Mouse (Mus musculus) liver, postnatal 0 days (tissue): Measurements from ENCODE around the gene Pnma1. TPM values are rescaled to one million over a fixed set of nuclear protein-coding genes. Genes with fewer than 3 reads are reported as not detected.

ENCODE experiments used
- ATAC-seq: fragments of 200-750 bp; cut with Nextera tagmentation; 2 replicates; pipeline ENCODE4 v1.8.0; 2017; ENCODE audit warnings: mild to moderate bottlenecking, moderate library complexity
- DNase-seq: peaks from one replicate; pipeline ENCODE4 v3.0.0-alpha.2; 2016
- H3K27ac ChIP-seq: fragments of 300-500 bp; sonication (generic); 2 replicates; pipeline ENCODE4 v1.5.1; 2014; ENCODE audit warnings: antibody characterized with exemption, moderate library complexity, mild to moderate bottlenecking, low read depth
- H3K27me3 ChIP-seq: fragments of 300-500 bp; sonication (generic); 2 replicates; pipeline ENCODE4 v1.6.1; 2014; ENCODE audit warnings: low read length, control low read depth, mixed read lengths; ENCODE audit not compliant: insufficient read depth
- H3K36me3 ChIP-seq: fragments of 300-500 bp; sonication (generic); replicated peaks from 2 replicates; pipeline ENCODE4 v1.6.1; 2014; ENCODE audit warnings: mild to moderate bottlenecking, control low read depth, low read length, moderate library complexity, mixed read lengths; ENCODE audit not compliant: insufficient read depth
- H3K4me1 ChIP-seq: fragments of 300-500 bp; sonication (generic); 2 replicates; pipeline ENCODE4 v1.6.1; 2014; ENCODE audit warnings: antibody characterized with exemption, mild to moderate bottlenecking, control low read depth; ENCODE audit not compliant: insufficient read depth
- H3K4me2 ChIP-seq: fragments of 300-500 bp; sonication (generic); 2 replicates; pipeline ENCODE4 v1.6.1; 2014; ENCODE audit warnings: low read depth, mild to moderate bottlenecking, low read length, moderate library complexity, mixed read lengths
- H3K4me3 ChIP-seq: fragments of 300-500 bp; sonication (generic); 2 replicates; pipeline ENCODE4 v1.5.1; 2014; ENCODE audit warnings: low read depth, low read length
- H3K9ac ChIP-seq: fragments of 300-500 bp; sonication (generic); replicated peaks from 2 replicates; pipeline ENCODE4 v1.6.1; 2014; ENCODE audit warnings: mild to moderate bottlenecking, moderate library complexity
- H3K9me3 ChIP-seq: fragments of 300-500 bp; sonication (generic); 2 replicates; pipeline ENCODE4 v1.6.1; 2016; ENCODE audit warnings: mild to moderate bottlenecking, control low read depth, low read length, mixed read lengths
- CTCF ChIP-seq: sonication (generic); IDR thresholded peaks from 2 replicates; pipeline ENCODE4 v1.5.1; 2016; ENCODE audit warnings: antibody characterized with exemption, low read depth
- EP300 ChIP-seq: IDR thresholded peaks from 2 replicates; pipeline ENCODE4 v1.6.1; 2016; ENCODE audit warnings: antibody characterized with exemption, low read depth, mild to moderate bottlenecking
- WGBS: fragments of 180-500 bp; shearing (Covaris S2); extraction: QIAGEN DNeasy Blood & Tissue Kit; methylation state at CpG from one replicate; pipeline ENCODE4 v1.1.7; 2014; ENCODE audit not compliant: insufficient replicate concordance; 5-methylcytosine and 5-hydroxymethylcytosine counted together
- polyA plus RNA-seq: library from polyadenylated mRNA; unstranded; fragments of >200 nt; fragmentation: Nextera tagmentation; extraction: Ambion mirVana; gene quantifications from 2 replicates; pipeline ENCODE4 v1.2.1, GENCODE M21; 2015

Pnma1 gene
- polyA plus RNA-seq, 1 experiment from 2014 or later, result 0.35 TPM

DNA sequence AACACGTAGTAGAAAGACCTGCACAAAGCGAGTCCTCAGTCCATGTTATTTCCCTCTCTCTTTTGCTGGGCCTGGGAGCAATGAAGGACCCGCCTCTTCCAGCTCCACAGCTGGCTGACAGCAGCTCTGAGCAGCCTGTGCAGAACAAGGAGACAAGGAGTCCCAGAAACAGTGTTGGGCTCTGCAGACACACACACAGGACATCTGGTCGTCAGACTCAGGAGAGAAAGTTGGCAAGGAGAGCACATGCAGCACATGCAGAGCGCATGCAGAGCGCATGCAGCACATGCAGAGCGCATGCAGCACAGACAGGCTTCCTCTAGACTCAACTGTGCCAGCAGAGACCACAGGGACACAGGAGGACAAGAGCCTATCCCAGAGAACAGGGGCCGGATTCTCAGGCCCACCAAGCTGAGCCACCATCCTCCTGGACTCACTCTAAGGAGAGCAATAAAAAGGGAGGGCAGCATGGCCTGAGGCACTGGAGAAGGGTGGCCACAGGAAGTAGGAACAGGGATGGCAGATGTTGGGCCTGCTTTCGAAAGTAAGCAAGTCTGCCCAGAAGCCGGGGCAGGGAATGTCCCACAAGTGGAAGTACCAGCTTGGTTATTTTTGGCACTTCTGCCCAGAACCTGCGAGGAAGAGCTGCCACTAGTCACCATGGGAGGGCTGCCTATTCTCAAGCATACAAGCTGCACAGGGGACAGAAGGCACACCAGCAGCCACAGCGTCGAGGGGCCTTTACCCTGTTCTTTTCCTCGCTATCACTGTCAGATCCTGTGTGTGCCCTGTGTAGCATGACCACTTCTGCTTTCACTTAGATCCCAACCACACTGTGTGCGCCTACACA, 39.7 kb upstream of the Pnma1 start:
- TF ChIP-seq EP300, result no peak
- TF ChIP-seq CTCF, result no peak
- Histone ChIP-seq H3K9me3 (no peaks in the 10 kb centered on the region; the same call in 1 of the 2 replicates), H3K27ac (peak overlapping the region; percentile 69), H3K4me1 (peaks cover 67% of the 10 kb centered on the region), H3K4me2 (0 out of 2 replicates have a peak overlapping the region, but pooled peaks have one; percentile 14), H3K27me3 (no peaks in the 10 kb centered on the region), H3K4me3 (no peak overlapping the region), H3K36me3 (peaks cover 28% of the 10 kb centered on the region), H3K9ac (peak overlapping the region; percentile 7; the same call in 1 of the 2 replicates)
- 61% methylated on average over 15 of the region's 15 CpGs for WGBS
- ATAC-seq, result no peak
- DNase-seq, result no peak

DNA sequence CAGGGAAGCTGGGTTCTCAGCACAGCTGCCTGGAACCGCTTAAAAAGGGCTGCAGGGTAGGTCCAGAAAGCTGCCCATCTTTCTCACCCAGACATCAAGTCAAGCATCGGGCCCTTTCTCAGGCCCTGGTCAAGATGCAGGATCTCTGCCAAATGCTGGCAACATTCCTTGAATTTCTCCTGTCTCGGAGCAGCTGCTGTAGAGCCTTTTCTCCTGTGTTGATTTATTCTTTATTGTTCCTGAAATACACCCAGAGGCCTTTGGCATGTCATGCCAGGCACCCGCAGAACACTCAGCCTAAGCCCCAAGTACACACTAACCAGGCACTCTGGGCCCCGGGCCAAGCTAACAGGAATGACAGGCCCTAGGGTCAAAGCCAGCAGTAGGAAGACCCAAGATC, 38.7 kb upstream of the Pnma1 start:
- ATAC-seq (no peak), DNase-seq (no peak)
- Histone ChIP-seq H3K27ac (no peak overlapping the region; the same call in 1 of the 2 replicates), H3K27me3 (no peaks in the 10 kb centered on the region), H3K4me1 (peaks cover 65% of the 10 kb centered on the region), H3K4me3 (no peak overlapping the region), H3K9ac (no peak overlapping the region), H3K4me2 (no peak overlapping the region), H3K9me3 (no peaks in the 10 kb centered on the region; the same call in 1 of the 2 replicates), H3K36me3 (peaks cover 28% of the 10 kb centered on the region)
- TF ChIP-seq EP300 (no peak), CTCF (no peak)
- WGBS, result 85% methylated on average over 5 of the region's 5 CpGs

DNA sequence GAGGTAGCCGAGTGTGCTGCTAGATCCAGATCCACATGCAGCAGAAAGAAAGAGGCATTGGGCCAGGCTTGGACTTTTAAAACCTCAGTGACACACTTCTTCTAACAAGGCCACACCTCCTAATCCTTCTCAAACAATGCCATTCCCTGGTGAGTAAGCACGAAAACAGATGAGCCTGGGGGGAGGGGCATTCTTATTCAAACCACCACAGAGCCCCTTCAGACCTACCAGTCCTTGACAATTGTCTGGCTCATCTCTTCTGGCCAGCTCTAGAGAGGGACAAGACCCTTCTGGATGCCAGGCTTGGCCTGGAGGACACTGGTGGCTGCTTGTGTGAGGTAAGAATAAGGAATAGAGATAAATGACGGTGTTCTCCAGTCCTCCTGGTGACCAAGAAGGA, 38.2 kb upstream of the Pnma1 start:
- peaks cover 65% of the 10 kb centered on the region for H3K4me1 ChIP-seq
- no peak overlapping the region for H3K4me3 ChIP-seq
- H3K27ac ChIP-seq, result no peak overlapping the region; the same call in 1 of the 2 replicates
- H3K36me3 ChIP-seq, result peaks cover 28% of the 10 kb centered on the region
- no peaks in the 10 kb centered on the region for H3K27me3 ChIP-seq
- TF ChIP-seq CTCF, result no peak
- no peak for TF ChIP-seq EP300
- no peak overlapping the region for H3K9ac ChIP-seq
- DNase-seq (no peak), ATAC-seq (no peak)
- H3K4me2 ChIP-seq, result no peak overlapping the region
- H3K9me3 ChIP-seq, result no peaks in the 10 kb centered on the region; the same call in 1 of the 2 replicates
- 89% methylated on average over 3 of the region's 3 CpGs for WGBS

GRCm38 (mm10) chr12:84185547-84185946, 37.3 kb upstream of the Pnma1 start:
- WGBS, result 72% methylated on average over 6 of the region's 6 CpGs
- Histone ChIP-seq H3K27me3 (no peaks in the 10 kb centered on the region), H3K9ac (no peak overlapping the region), H3K4me3 (no peak overlapping the region), H3K27ac (no peak overlapping the region), H3K9me3 (no peaks in the 10 kb centered on the region; the same call in 1 of the 2 replicates), H3K36me3 (peaks cover 28% of the 10 kb centered on the region), H3K4me1 (peaks cover 68% of the 10 kb centered on the region), H3K4me2 (no peak overlapping the region)
- TF ChIP-seq CTCF (no peak), EP300 (no peak)
- no peak for DNase-seq
- no peak for ATAC-seq

GRCm38 (mm10) chr12:84184979-84185378, 36.7 kb upstream of the Pnma1 start:
- peaks cover 28% of the 10 kb centered on the region for H3K36me3 ChIP-seq
- H3K27ac ChIP-seq, result no peak overlapping the region
- H3K27me3 ChIP-seq, result no peaks in the 10 kb centered on the region
- DNase-seq, result no peak
- no peaks in the 10 kb centered on the region; the same call in 1 of the 2 replicates for H3K9me3 ChIP-seq
- no peak overlapping the region for H3K4me2 ChIP-seq
- ATAC-seq, result no peak
- WGBS, result 92% methylated on average over 5 of the region's 5 CpGs
- H3K4me3 ChIP-seq, result no peak overlapping the region
- H3K9ac ChIP-seq, result no peak overlapping the region
- TF ChIP-seq EP300 (no peak), CTCF (no peak)
- H3K4me1 ChIP-seq, result peaks cover 68% of the 10 kb centered on the region

- DNase-seq (no peak), ATAC-seq (no peak)
- Histone ChIP-seq H3K27ac (peak overlapping the region; percentile 99; the same call in 1 of the 2 replicates), H3K36me3 (peaks cover 19% of the 10 kb centered on the region), H3K4me2 (no peak overlapping the region), H3K9ac (no peak overlapping the region), H3K4me3 (no peak overlapping the region), H3K4me1 (peaks cover 69% of the 10 kb centered on the region), H3K27me3 (no peaks in the 10 kb centered on the region), H3K9me3 (no peaks in the 10 kb centered on the region; the same call in 1 of the 2 replicates)
- 71% methylated on average over 6 of the region's 6 CpGs for WGBS
- TF ChIP-seq EP300 (no peak), CTCF (no peak)
Observed at GRCm38 (mm10) chr12:84181999-84182398, 33.7 kb upstream of the Pnma1 start.
